Mouse (Mus musculus) erythroblast, embryonic 14.5 days (primary cell): ENCODE data around the gene Eif5a.

Experiments used
- GATA1 ChIP-seq: IDR thresholded peaks from 2 replicates; pipeline ENCODE4 v1.6.1; 2012; ENCODE audit warnings: low read length, inconsistent platforms, mixed read lengths
- TAL1 ChIP-seq: IDR thresholded peaks from 3 replicates; pipeline ENCODE4 v1.6.1; 2012; ENCODE audit warnings: low read length, inconsistent platforms, mixed read lengths

DNA sequence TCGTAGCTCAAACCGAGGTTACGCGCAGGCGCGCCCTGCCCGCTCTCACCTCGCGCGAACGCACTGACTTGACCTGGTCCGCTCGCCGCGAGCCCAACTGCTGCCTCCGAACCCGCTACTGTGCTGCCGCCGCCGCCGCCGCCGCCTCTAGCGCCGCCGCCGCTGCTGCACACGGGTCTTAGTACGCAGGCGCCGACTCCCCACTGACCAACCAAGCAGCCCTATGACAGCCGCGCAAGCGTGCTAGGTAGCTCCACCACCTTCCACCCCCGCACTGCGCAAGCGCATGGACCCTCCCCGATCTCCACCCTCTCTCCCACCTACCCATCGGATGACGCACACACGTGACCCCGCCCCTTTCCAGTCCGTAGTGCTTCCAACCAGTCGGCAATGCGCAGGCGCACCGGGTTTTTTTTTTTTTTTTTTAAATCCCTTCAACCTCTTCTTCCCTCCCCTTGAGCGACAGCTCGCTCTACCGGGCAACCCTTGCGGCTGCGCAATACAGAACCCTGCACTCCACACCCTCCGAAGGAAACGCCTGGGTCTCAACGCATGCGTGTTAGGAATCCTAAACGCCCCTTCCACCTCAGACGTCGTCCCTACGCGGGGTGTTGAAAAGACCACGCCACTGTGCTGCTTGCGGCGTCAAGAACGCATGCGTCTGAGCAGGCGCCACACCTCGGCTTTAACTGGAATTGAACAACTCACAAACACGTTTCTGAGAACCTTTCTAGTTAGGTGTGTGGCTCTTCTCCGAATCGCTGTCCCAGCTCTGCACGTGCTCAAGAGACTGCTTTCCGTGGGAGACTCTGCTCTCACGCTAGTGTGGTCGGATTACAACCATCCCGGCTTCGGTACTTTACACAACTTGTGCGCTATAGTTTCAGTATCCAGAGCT, at the start of gene Eif5a:
- TF ChIP-seq TAL1 = no peak
- no peak for TF ChIP-seq GATA1
